Mouse (Mus musculus): Measurements from ENCODE around the gene E130308A19Rik.

DNA sequence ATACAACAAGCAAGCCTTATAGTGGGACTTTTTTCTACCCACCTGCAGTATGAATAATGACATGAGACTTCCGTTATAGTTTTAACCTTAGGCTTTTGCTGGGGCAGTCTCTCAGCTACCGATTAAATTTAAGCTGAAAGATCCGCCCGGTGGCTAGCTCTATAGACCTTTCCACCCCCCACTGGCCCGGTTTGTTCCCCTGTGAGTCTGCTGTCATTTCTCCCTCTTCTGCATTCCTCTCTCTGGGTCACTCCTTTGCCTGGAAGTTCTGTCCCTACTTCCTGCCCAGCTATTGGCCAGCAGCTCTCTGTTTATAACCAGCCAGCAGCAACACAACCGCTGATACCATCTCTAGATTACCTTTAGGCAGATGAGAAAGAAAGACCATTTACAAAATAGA is 86.4 kb downstream of the E130308A19Rik start:
- no peak for TF ChIP-seq POLR2A (IDR thresholded peaks at IDR 0.05; ENCODE audit: insufficient read length, low read depth)
- no peak for TF ChIP-seq USF1 (IDR thresholded peaks at IDR 0.05; ENCODE audit: low read depth)
- no peak for TF ChIP-seq CEBPB (IDR thresholded peaks at IDR 0.05; ENCODE audit: insufficient read depth, poor library complexity, severe bottlenecking)
- TF ChIP-seq E2F4 (IDR thresholded peaks at IDR 0.05; ENCODE audit: insufficient read depth), result no peak
- TF ChIP-seq MYOG (IDR thresholded peaks at IDR 0.05; ENCODE audit: control insufficient read depth in 1 of 3, insufficient read depth in 1 of 3, insufficient read length in 2 of 3, low read depth in 2 of 3), result no peak
- no peak for TF ChIP-seq POLR2AphosphoS2 (IDR thresholded peaks at IDR 0.05; ENCODE audit: insufficient read length, low read depth)

Data from myocyte (in vitro differentiated cells).